Mouse (Mus musculus) heart, adult 18-20 months (tissue): Measurements from ENCODE around the gene Tex2. TPM values are rescaled to one million over a fixed set of nuclear protein-coding genes. Genes with fewer than 3 reads are reported as not detected.
"Not testable (repeated sequence)": the region's sequence is repeated elsewhere in the genome, so short reads cannot be mapped to it uniquely, and the experiment has no call there.

Source experiments
- DNase-seq, 2 experiments: peaks; one replicate each; pipeline ENCODE4 v3.0.0; 2021 to 2022; ENCODE audit warnings: mixed read lengths in 1 of 2
- total RNA-seq, 2 experiments: library from RNA; stranded (reverse); gene quantifications; 2 replicates each; pipeline ENCODE4 v1.2.3; 2021

The Tex2 gene
- total RNA-seq, 2 experiments from 2014 or later: 41.5 to 42.0 TPM

GRCm38 (mm10) chr11:106579146-106579545 is 34.1 kb downstream of the Tex2 start:
- peak; percentile 47 to 53 for DNase-seq

GRCm38 (mm10) chr11:106577624-106578355 is 35.4 kb downstream of the Tex2 start:
- not testable (repeated sequence) for DNase-seq

DNA sequence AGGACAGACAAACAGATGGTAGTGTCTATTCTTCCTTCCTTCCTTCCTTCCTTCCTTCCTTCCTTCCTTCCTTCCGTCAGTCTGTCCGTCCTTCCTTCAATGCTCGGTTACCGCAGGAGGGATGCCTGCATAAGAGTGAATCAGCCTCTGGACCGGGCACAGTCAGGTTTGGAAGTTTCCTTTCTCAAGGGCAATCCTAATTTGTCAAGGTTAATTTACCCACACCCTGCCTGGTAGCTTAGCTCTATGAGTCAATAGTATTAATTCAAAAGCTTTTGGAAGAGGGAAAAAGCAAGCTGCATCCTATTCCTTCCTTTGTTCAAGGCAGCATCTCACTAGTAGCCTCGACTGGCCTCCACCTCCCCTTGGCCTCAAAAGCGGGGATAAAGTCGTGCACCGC is 38.8 kb downstream of the Tex2 start:
- DNase-seq: no peak

DNA sequence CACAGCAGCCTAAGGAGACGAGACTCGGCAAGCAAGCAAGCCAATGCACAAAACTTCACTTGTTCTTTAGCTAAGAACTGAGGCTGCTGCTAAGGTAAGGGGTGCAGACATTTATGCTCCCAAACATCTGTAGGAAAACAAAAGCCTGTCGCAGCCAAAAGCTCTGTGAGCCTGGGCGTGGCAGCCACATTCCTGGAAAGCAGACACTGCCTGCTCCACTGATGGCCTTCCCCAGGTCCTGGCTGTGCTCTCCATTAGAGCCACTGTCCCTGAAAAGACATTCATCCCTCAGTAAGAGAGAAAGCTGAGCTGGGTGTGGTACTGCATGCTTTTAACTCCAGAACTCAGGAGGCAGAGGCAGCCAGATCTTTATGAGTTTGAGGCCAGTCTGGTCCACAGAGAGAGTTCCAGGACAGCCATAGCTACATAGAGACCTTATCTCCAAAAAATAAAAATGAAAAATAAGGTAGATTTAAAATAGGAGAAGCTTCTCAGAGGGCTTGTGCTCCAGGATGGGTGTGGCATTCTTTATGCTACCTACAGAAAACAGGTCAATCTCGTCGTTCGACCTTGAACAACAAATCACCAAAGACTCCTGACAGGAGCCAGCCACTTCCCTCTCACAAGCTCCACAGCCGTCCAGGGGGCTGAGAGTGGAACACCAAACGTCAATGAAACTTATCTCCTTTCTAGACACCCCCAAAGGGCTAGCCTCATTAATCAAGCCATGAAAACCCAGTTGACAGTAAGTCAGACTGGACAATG is 39.6 kb downstream of the Tex2 start:
- DNase-seq: peak in 1 of 2 experiments; percentile 32

DNA sequence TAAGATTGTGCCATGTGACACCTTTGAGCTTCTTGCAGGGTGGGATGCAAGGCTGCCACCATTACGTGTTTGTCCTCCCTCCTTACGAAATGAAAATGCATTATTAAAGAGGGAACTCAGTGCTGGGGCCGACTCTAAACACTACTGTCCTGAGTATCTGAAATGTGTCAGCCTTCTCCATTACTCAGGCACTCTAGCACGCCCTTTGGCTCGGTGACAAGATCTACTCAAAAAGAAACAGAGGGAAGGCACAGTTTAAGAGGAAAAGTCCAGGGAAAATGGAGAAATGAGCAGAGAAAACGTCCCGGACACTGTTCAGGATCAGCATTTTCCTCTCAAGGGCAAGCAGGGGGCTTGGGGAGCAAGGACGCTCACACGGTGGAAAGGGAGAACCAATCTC is 40.3 kb downstream of the Tex2 start:
- DNase-seq: peak; percentile 39 to 51

GRCm38 (mm10) chr11:106572020-106572782 is 41.0 kb downstream of the Tex2 start:
- peak; percentile 34 to 52 for DNase-seq

GRCm38 (mm10) chr11:106571026-106571983 is 41.9 kb downstream of the Tex2 start:
- no peak for DNase-seq

DNA sequence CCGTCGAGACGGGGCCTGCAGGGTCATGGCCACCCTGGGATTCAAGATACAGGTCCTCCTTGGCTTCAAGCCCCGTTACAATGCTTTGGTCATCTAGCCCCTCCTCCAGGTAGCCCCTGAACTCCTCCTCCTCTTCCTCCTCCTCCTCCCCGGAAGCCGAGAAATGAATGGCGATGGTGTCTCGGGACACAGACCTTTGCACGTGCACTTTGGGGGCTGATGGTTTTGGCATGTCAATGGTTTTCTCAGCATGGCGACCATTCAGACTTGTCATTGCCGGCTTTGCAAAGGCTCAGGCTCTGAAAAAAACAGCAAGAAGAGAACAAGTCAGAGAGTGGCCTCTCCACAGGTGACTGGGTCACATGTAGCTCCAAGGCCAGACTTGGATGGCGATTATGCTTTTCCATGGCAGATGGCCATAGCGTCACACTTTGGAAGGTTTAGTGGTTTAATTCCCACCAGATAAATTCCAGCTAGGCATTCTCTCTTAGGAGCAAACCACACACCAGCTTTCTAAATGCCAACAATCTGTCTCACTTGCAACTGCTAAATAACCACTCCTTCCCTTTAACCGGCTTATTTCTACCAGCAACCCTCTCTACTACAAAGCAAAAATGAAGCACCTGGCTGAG is 44.8 kb downstream of the Tex2 start:
- DNase-seq: no peak

DNA sequence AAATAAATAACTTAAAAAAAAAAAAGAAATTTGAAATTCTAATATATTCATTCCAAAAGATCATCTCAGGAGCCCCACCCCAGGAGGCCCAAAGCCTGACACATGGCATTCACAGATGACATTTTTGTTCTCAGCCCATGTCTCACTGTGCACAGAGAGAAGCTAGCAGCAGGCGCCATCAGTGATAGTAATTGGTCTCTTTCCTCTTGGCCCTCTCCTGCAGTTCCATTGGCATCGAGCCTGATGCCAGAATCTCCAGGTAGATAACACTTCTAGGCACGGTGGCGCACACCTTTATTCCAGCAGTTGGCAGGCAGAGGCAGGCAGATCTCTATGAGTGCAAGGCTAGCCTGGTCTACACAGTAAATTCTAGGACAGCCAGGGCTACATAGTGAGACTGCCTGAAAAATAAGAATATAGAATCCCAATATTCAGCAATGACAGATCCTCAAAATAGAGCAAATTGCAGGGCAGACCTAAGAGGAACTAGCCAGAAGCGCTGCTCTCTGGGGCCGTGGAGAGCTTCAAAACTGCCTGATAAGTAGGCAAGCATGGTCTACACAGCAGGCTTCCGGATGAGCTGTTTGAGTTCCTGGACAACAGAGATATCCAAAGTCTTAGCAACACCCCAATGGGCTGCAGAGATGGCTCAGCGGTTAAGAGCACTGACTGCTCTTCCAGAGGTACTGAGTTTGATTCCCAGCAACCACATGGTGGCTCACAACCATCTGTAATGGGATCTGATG is 47.0 kb downstream of the Tex2 start:
- DNase-seq: no peak

GRCm38 (mm10) chr11:106564261-106564660 is 49.0 kb downstream of the Tex2 start:
- peak; percentile 59 to 65 for DNase-seq

DNA sequence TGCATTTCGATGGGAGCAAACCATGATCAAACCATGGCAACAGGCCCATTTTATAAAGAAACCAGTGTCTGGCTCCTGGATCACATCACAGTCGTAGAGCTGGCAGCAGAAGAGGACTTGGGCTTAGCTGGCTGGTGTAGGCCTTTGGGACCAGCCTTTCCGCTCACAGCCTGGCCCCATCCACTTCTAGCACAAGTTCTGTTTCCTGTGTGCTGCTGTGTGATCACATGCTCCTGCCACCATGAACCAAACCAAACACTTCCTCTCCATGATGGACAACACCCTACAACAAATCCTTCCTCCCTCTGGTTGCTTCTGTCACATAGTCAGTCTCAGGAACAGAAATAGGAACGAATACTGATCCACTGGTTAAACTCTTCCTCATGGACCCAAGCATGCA is 50.5 kb downstream of the Tex2 start:
- DNase-seq: peak in 1 of 2 experiments; percentile 51

- DNase-seq: no peak
Measured at GRCm38 (mm10) chr11:106559773-106560172, 53.5 kb downstream of the Tex2 start.

- no peak for DNase-seq
Measured at GRCm38 (mm10) chr11:106558008-106558407, 55.2 kb downstream of the Tex2 start.

- DNase-seq: no peak
Measured at GRCm38 (mm10) chr11:106557398-106557797, 55.8 kb downstream of the Tex2 start.

GRCm38 (mm10) chr11:106556689-106557088 is 56.5 kb downstream of the Tex2 start:
- no peak for DNase-seq

DNA sequence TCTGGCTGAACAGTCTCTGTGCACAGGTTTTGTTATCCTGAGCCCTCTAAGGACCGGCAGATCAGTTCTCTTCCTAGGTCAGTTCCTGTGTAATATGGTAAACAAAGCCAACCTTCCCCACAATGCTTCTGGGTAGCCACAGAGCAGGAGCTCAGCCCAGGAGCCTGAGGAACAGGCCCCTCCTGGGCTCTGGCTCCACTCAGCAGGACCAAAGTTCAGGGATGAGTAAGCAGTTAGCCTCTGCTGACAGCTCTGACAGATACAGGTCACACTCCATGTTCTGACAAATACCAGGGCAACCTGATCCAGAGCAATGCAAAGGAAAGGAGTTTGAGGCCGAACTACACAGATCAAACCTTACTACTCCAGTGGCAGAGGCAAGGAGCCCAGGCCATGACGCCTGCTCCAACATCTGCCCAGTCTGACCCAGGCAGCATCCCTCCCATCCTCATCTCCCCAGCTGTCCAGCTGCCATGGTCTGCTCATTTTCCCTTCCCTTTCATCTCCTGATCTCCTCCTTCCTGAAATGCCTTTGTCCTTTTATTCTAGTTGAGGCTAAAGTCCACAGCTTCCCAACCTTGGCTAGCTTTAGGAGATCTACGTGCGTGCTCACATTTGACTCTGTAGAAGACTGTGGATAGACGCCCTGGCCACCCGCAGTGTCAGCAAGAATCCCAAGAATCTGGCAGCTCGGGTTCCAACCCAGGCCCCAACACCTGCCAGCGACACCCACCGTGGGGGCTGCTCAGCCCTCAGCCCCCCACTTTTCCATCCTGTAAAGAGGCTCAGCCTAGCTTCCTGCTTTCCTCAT is 57.2 kb downstream of the Tex2 start:
- DNase-seq: no peak

DNA sequence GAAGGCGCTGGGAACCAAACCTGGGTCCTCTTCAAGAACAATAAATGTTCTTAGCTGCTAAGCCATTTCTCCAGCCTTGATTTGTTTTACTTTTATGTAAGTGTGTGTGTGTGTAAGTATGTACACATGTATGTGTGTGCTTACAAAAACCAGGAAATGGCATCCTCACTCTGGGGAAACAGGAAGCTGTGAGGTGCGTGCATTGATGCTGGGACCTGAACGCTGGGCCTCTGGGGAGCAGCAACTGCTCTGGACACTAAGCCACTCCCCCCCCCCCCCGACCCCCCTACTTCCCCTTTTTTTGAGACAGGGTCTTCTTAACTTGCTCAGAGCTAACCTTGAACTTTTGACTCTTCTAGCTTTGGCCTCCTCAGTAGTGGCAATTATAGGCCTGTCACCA is 62.8 kb downstream of the Tex2 start:
- DNase-seq: no peak

GRCm38 (mm10) chr11:106546081-106546480 is 67.1 kb downstream of the Tex2 start:
- no peak for DNase-seq

GRCm38 (mm10) chr11:106544916-106545315 is 68.3 kb downstream of the Tex2 start:
- DNase-seq: no peak
